Mouse (Mus musculus) hindbrain, embryonic 16.5 days (tissue): ENCODE measurements around the gene Samd10. TPM values are rescaled to one million over a fixed set of nuclear protein-coding genes. Genes with fewer than 3 reads are reported as not detected.
A peak's percentile ranks its signal among the peaks of the same experiment; 100 is the strongest.

Source experiments
- ATAC-seq: fragments of 200-750 bp; cut with Nextera tagmentation; 2 replicates; pipeline ENCODE4 v1.8.0; 2017; ENCODE audit warnings: moderate TSS enrichment, moderate library complexity
- H3K27ac ChIP-seq: fragments of 300-500 bp; sonication (generic); 2 replicates; pipeline ENCODE4 v1.5.1; 2014; ENCODE audit warnings: low read depth, mild to moderate bottlenecking, control low read depth, low read length, moderate library complexity
- H3K27me3 ChIP-seq: fragments of 300-500 bp; sonication (generic); replicated peaks from 2 replicates; pipeline ENCODE4 v1.6.1; 2014; ENCODE audit warnings: low read length; ENCODE audit not compliant: control insufficient read depth, insufficient read depth
- H3K36me3 ChIP-seq: fragments of 300-500 bp; sonication (generic); 2 replicates; pipeline ENCODE4 v1.6.1; 2014; ENCODE audit warnings: mild to moderate bottlenecking, low read length, moderate library complexity, mixed read lengths; ENCODE audit not compliant: control insufficient read depth, insufficient read depth
- H3K4me1 ChIP-seq: fragments of 300-500 bp; sonication (generic); 2 replicates; pipeline ENCODE4 v1.6.1; 2014; ENCODE audit warnings: low read depth, low read length; ENCODE audit not compliant: control insufficient read depth, insufficient read depth
- H3K4me2 ChIP-seq: fragments of 300-500 bp; sonication (generic); 2 replicates; pipeline ENCODE4 v1.6.1; 2014; ENCODE audit warnings: mild to moderate bottlenecking, low read length, control low read depth, moderate library complexity
- H3K4me3 ChIP-seq: fragments of 300-500 bp; sonication (generic); 2 replicates; pipeline ENCODE4 v1.5.1; 2014; ENCODE audit warnings: mild to moderate bottlenecking, low read length, control low read depth, moderate library complexity
- H3K9ac ChIP-seq: fragments of 300-500 bp; sonication (generic); 2 replicates; pipeline ENCODE4 v1.6.1; 2014; ENCODE audit warnings: low read depth, mild to moderate bottlenecking, control low read depth, low read length, moderate library complexity
- H3K9me3 ChIP-seq: fragments of 300-500 bp; sonication (generic); 2 replicates; pipeline ENCODE4 v1.6.1; 2014; ENCODE audit warnings: mild to moderate bottlenecking, low read length, moderate library complexity; ENCODE audit not compliant: control insufficient read depth
- WGBS: fragments of 180-500 bp; shearing (Covaris S2); extraction: QIAGEN DNeasy Blood & Tissue Kit; methylation state at CpG from one replicate; pipeline ENCODE4 v1.1.7; 2014; 5-methylcytosine and 5-hydroxymethylcytosine counted together
- polyA plus RNA-seq: library from polyadenylated mRNA; unstranded; fragments of >200 nt; fragmentation: Nextera tagmentation; extraction: Ambion mirVana; gene quantifications from 2 replicates; pipeline ENCODE4 v1.2.1, GENCODE M21; 2015

Gene Samd10
- polyA plus RNA-seq, 1 experiment from 2014 or later = 192 TPM

DNA sequence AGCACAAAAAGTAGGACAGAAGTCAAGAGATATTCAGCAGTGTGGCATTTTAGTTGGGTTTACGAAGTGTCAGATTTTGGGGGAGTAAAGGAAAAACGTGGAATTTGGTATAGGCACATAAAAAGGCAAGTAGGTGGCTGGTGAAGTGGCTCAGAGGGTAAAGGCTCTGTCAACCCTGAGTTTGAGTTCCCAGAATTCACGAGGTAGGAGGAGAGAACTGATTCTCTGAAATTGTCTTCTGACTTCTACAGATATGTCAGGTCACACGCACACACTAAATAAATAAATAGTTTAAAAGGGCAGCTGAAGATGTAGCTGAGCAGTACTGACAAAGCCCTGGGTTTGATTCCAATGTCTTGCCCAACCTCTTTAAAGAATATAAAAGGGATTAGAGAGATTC is 3.4 kb upstream of the Samd10 start:
- Histone ChIP-seq H3K27me3 (no peaks in the 10 kb centered on the region), H3K36me3 (no peaks in the 10 kb centered on the region), H3K9ac (no peak overlapping the region), H3K9me3 (no peaks in the 10 kb centered on the region), H3K4me2 (peak overlapping the region; percentile 82), H3K27ac (no peak overlapping the region), H3K4me3 (no peak overlapping the region), H3K4me1 (peaks cover 30% of the 10 kb centered on the region)
- WGBS = 81% methylated on average over 4 of the region's 4 CpGs
- ATAC-seq = no peak

DNA sequence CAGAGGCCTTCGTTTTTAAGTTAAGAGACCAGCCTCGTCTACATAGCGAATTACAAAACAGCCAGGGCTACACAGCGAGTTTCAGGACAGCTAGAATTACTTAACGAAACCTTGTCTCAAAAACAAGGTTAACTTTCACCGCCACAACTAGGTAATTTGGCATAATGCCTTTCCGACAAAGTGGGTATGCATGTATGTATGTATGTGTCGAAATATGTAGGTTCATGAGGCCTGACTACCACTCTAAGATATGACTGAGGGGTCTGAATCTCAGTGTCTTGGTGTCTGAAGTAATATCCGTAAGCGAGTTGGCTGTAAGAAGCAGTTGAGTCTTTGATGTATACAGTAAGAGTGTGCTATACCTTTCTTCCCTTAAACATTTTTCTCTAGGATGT is 2.7 kb upstream of the Samd10 start:
- no peaks in the 10 kb centered on the region for H3K27me3 ChIP-seq
- H3K4me3 ChIP-seq = peak overlapping the region; percentile 94
- ATAC-seq = no peak
- WGBS = 29% methylated on average over 10 of the region's 10 CpGs
- peaks cover 33% of the 10 kb centered on the region for H3K4me1 ChIP-seq
- H3K27ac ChIP-seq = peak overlapping the region; percentile 82
- H3K9me3 ChIP-seq = no peaks in the 10 kb centered on the region
- H3K36me3 ChIP-seq = no peaks in the 10 kb centered on the region; the same call in 1 of the 2 replicates
- peak overlapping the region; percentile 82 for H3K4me2 ChIP-seq
- peak overlapping the region; percentile 95 for H3K9ac ChIP-seq

DNA sequence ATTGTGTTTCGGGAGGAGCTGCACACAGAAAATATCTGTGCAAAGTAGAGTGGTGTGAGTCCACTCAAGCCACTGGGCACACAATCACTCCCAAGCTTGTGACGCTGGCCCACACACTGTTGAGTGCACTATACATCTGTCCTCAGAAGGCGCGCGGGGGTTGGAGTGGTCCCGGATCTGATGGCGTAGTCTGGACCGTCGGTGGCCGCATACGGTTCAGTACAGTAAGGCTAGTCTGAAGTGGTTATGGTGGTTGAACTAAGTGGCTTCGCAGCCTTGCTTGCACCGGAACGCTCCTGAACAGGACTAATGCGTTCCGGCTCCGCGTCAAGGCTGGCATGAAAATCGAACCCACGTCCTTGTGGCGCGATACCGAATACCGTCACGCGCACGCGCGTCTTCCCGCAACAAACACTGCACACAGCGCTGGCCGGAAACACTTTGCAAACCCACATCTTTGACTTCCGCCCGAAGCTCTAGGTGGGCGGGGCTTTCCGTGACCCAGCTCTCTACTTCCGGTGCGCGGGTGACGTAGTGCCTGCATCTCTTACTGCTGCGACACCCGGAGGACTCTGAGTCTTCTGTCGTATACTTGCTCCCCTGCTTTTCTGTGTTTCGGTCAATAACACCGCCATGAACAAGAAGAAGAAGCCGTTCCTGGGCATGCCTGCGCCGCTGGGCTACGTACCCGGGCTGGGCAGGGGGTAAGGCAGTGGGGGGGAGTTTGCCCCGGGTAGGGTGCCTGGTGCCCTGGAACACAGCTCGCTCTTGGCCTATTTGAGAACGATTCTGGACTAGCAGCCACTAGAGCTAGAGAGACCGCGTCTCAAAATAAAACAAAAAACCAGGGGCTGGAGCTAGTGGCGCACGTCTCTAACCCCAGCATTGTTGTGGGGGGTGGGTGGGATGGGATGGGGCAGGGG is 2.1 kb upstream of the Samd10 start:
- no peaks in the 10 kb centered on the region for H3K9me3 ChIP-seq
- H3K9ac ChIP-seq = peak overlapping the region; percentile 95
- peaks cover 33% of the 10 kb centered on the region for H3K4me1 ChIP-seq
- no peaks in the 10 kb centered on the region; the same call in 1 of the 2 replicates for H3K36me3 ChIP-seq
- no peaks in the 10 kb centered on the region for H3K27me3 ChIP-seq
- peak overlapping the region; percentile 82 for H3K4me2 ChIP-seq
- peak overlapping the region; percentile 82 for H3K27ac ChIP-seq
- ATAC-seq = peak; percentile 95
- 2% methylated on average over 57 of the region's 57 CpGs for WGBS
- peak overlapping the region; percentile 94 for H3K4me3 ChIP-seq

DNA sequence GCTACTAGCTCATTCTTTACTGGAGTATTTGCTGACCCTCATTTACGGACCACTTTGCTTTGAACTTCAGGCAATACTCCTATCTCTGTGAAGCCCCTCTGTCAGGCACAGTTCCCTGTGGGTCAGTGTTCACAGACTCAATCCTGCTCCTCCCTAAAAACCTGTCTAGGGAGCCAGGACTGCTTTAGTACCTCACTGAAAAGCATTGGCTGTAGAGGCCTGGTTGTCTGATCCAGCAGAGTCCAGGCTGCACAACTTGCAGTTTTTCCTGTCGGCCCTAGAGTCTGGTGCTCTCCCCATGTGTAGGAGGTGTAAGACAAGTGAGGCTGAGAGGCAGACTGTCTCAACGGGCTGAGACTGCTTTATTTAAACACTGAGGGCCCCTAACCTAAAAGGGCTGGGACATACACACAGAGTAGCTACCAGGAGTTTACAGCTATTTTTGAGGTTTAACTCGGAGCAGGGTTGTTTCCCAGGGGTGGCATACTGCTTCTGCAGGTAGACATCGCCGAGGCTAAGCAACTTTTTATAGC is 1.3 kb upstream of the Samd10 start:
- peak overlapping the region; percentile 66 for H3K9ac ChIP-seq
- peak overlapping the region; percentile 82 for H3K4me2 ChIP-seq
- peak overlapping the region; percentile 94 for H3K4me3 ChIP-seq
- H3K27me3 ChIP-seq = no peaks in the 10 kb centered on the region
- ATAC-seq = no peak
- no peaks in the 10 kb centered on the region for H3K9me3 ChIP-seq
- 71% methylated on average over 6 of the region's 6 CpGs for WGBS
- peaks cover 1% of the 10 kb centered on the region; the same call in 1 of the 2 replicates for H3K36me3 ChIP-seq
- H3K4me1 ChIP-seq = peaks cover 33% of the 10 kb centered on the region
- H3K27ac ChIP-seq = no peak overlapping the region; the same call in 1 of the 2 replicates

DNA sequence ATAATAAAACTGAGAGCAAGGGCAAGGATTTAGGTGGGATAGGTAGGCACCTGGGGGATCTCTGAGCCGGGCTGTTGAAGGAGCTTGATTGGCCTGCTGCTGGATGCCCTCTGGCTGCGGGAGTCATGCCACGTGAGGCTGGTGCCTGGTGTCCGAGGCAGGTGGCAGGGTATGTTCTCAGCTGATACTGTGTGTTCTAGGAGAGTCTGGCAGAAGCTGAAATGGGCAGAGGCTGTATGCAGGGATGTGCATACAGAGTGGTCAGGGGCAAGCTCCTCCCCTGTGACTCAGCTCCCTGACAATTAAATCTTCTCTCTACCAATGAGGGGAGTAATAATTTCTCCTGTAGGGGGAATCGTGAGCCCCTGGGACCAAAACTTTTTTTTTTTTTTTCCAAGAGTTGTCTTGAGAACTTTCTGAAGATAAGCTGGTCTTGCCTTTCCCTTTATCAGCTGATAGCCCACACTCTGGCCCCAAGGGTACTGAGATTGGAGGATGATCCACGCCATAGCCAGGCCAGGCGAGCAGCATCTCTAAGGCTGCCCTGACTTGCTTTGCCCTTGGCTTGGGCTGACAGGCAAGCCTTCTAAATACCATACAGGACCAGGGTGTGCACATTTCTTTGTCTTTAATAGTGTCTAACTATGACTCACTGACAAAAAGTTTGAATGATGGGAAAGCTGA is 1.5 kb downstream of the Samd10 start:
- Histone ChIP-seq H3K9me3 (no peaks in the 10 kb centered on the region), H3K27me3 (no peaks in the 10 kb centered on the region), H3K4me1 (peaks cover 33% of the 10 kb centered on the region), H3K36me3 (peaks cover 3% of the 10 kb centered on the region; the same call in 1 of the 2 replicates), H3K4me3 (no peak overlapping the region), H3K4me2 (peak overlapping the region; percentile 92), H3K9ac (no peak overlapping the region; the same call in none of the 2 replicates), H3K27ac (no peak overlapping the region)
- 72% methylated on average over 7 of the region's 7 CpGs for WGBS
- no peak for ATAC-seq

DNA sequence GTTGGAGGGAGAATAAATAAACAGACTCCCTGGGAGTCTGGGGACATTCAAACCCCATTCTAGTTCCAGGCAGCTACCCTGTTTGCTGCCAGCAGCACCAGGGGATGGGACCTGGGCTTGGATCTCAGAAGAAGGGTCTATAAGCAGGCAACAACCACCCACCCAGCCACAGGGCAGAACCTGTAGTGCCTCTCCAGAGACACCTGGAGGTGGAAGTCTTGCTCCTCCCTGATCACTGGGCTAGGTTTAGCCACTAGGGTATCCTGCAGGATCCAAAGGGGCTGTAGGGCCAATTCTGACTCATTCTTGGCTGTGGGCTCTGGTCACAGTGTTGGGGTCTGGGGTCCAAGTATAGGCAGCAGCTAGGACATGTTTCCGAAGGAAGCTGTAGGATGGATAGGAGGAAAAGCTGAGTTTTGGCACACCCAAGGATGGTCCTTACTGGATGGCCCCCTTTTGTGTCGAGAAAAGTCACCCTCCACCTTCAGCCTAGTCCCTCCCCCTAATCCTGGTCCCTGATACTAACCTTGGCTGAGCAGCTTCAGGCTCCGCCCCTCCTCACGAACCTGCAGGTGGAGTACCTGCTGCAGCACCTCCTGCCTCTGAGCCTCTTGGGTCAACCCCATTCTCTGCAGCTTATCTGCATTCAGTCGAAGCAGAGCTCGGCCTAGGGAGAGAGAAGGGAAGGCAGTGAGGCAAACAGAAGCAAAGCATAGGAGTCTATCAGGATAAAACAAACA is 2.6 kb downstream of the Samd10 start:
- no peak overlapping the region for H3K4me3 ChIP-seq
- no peak for ATAC-seq
- peaks cover 3% of the 10 kb centered on the region; the same call in 1 of the 2 replicates for H3K36me3 ChIP-seq
- H3K27ac ChIP-seq = no peak overlapping the region
- H3K9me3 ChIP-seq = no peaks in the 10 kb centered on the region
- H3K4me2 ChIP-seq = no peak overlapping the region
- 68% methylated on average over 6 of the region's 6 CpGs for WGBS
- H3K9ac ChIP-seq = no peak overlapping the region
- H3K4me1 ChIP-seq = peaks cover 26% of the 10 kb centered on the region
- H3K27me3 ChIP-seq = no peaks in the 10 kb centered on the region

DNA sequence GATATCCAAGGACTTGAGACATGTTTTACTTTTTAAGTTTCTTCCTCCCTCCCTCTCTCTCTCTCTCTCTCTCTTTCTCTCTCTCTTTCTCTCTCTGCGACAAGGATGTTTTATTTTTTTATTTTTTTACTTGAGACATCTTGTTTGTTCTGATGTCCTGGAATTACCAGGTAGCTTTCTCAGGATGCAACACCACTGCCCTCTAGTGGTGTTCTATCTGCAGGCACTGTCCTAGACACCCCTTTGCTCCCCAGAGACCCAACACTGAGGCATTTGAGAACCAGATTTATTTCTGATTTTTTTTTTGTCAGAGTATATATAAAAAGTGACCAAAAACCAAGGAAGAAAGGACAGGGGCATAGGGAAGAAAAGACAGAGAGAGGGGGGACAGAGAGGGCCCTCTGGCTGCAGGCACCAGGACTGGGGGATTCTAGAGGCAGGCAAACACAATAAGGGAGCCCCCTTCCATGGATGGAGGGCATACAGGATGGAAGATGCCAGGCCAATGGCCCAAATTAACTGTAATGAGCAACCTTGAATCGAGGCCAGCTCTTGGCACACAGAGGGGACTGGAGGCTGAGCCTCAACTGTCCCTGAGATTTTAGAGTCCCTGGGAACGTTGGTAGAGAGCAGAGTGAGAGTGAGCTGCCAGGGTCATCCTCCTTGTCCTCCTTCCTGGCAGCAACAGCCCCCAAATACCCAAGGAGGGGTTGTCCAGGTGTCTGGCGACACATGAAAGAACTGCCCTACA is 3.9 kb downstream of the Samd10 start:
- H3K4me1 ChIP-seq = peaks cover 33% of the 10 kb centered on the region
- no peak overlapping the region for H3K9ac ChIP-seq
- H3K9me3 ChIP-seq = no peaks in the 10 kb centered on the region
- H3K4me2 ChIP-seq = no peak overlapping the region
- peaks cover 7% of the 10 kb centered on the region for H3K36me3 ChIP-seq
- 66% methylated on average over 4 of the region's 4 CpGs for WGBS
- no peak overlapping the region for H3K4me3 ChIP-seq
- ATAC-seq = no peak
- 0 out of 2 replicates have a peak overlapping the region, but pooled peaks have one; percentile 1 for H3K27ac ChIP-seq
- no peaks in the 10 kb centered on the region for H3K27me3 ChIP-seq

DNA sequence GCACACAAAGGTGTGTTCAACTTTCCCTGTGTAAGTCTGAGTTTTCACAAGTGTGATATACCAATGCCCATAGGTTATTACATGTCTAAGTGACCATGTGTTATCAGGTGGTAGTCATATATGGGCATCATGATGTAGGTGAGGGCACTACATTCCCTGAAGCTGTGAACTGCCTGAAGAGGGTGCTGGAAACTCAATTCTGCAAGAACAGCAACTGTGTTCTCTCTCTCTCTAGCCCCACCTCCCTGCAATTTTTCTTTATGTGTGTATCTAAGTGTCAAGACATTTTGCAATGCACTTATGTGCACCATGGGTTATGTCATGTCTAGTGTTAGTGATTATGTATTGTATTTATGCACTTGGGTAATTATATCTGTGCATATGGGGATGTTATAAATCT is 5.1 kb downstream of the Samd10 start:
- H3K27me3 ChIP-seq = no peaks in the 10 kb centered on the region
- H3K36me3 ChIP-seq = peaks cover 17% of the 10 kb centered on the region
- H3K4me1 ChIP-seq = peaks cover 33% of the 10 kb centered on the region
- no peak overlapping the region for H3K9ac ChIP-seq
- no peak for ATAC-seq
- no peaks in the 10 kb centered on the region for H3K9me3 ChIP-seq
- no peak overlapping the region for H3K4me2 ChIP-seq
- H3K4me3 ChIP-seq = no peak overlapping the region
- H3K27ac ChIP-seq = no peak overlapping the region
